Mouse (Mus musculus): ENCODE data around the gene Wwc2. TPM values are rescaled to one million over a fixed set of nuclear protein-coding genes. Genes with fewer than 3 reads are reported as not detected.
"Not testable (repeated sequence)": the region's sequence is repeated elsewhere in the genome, so short reads cannot be mapped to it uniquely, and the experiment has no call there.

The Wwc2 gene
- polyA plus RNA-seq, 1 experiment from 2014 or later = 7.7 TPM

GRCm38 (mm10) chr8:47843651-47844050 lies 147.1 kb downstream of the Wwc2 start:
- 93% methylated on average over 10 of the region's 10 CpGs for WGBS
- no peak overlapping the region for H3K9ac ChIP-seq
- no peaks in the 10 kb centered on the region for H3K9me3 ChIP-seq (ENCODE audit: control insufficient read depth, low read length)
- H3K4me2 ChIP-seq (replicated peaks) = no peak overlapping the region
- ATAC-seq (ENCODE audit: low FRiP score) (no peak), DNase-seq (ENCODE audit: low spot score) (no peak)
- no peaks in the 10 kb centered on the region for H3K4me1 ChIP-seq (replicated peaks; ENCODE audit: control insufficient read depth, insufficient read depth, low read length)
- H3K27me3 ChIP-seq (ENCODE audit: control insufficient read depth, insufficient read depth, low read length) = no peaks in the 10 kb centered on the region
- peaks cover 31% of the 10 kb centered on the region for H3K36me3 ChIP-seq (replicated peaks; ENCODE audit: control insufficient read depth, insufficient read depth)
- H3K27ac ChIP-seq = no peak overlapping the region
- H3K4me3 ChIP-seq (replicated peaks; ENCODE audit: low read length) = no peak overlapping the region

GRCm38 (mm10) chr8:47843063-47843462 lies 147.7 kb downstream of the Wwc2 start:
- WGBS = 82% methylated on average over 7 of the region's 7 CpGs
- Histone ChIP-seq H3K9me3 (ENCODE audit: control insufficient read depth, low read length) (no peaks in the 10 kb centered on the region), H3K4me1 (replicated peaks; ENCODE audit: control insufficient read depth, insufficient read depth, low read length) (no peaks in the 10 kb centered on the region), H3K4me2 (replicated peaks) (no peak overlapping the region), H3K27me3 (ENCODE audit: control insufficient read depth, insufficient read depth, low read length) (no peaks in the 10 kb centered on the region), H3K4me3 (replicated peaks; ENCODE audit: low read length) (no peak overlapping the region), H3K27ac (no peak overlapping the region), H3K36me3 (replicated peaks; ENCODE audit: control insufficient read depth, insufficient read depth) (peaks cover 33% of the 10 kb centered on the region), H3K9ac (no peak overlapping the region)
- DNase-seq (ENCODE audit: low spot score) = no peak
- no peak for ATAC-seq (ENCODE audit: low FRiP score)

GRCm38 (mm10) chr8:47833944-47834343 lies 156.8 kb downstream of the Wwc2 start:
- Histone ChIP-seq H3K4me2 (replicated peaks) (no peak overlapping the region), H3K4me1 (replicated peaks; ENCODE audit: control insufficient read depth, insufficient read depth, low read length) (no peaks in the 10 kb centered on the region), H3K4me3 (replicated peaks; ENCODE audit: low read length) (no peak overlapping the region), H3K9me3 (ENCODE audit: control insufficient read depth, low read length) (no peaks in the 10 kb centered on the region), H3K9ac (no peak overlapping the region), H3K36me3 (replicated peaks; ENCODE audit: control insufficient read depth, insufficient read depth) (0 out of 2 replicates have a peak, but pooled peaks cover 5% of the 10 kb centered on the region), H3K27me3 (ENCODE audit: control insufficient read depth, insufficient read depth, low read length) (no peaks in the 10 kb centered on the region), H3K27ac (no peak overlapping the region)
- DNase-seq (ENCODE audit: low spot score) = no peak
- WGBS = 96% methylated on average over 1 of the region's 1 CpGs
- no peak for ATAC-seq (ENCODE audit: low FRiP score)

GRCm38 (mm10) chr8:47832616-47833015 lies 158.1 kb downstream of the Wwc2 start:
- H3K27ac ChIP-seq = no peak overlapping the region
- 76% methylated on average over 6 of the region's 6 CpGs for WGBS
- no peak overlapping the region for H3K9ac ChIP-seq
- H3K27me3 ChIP-seq (ENCODE audit: control insufficient read depth, insufficient read depth, low read length) = no peaks in the 10 kb centered on the region
- H3K4me2 ChIP-seq (replicated peaks) = no peak overlapping the region
- ATAC-seq (ENCODE audit: low FRiP score) = no peak
- no peaks in the 10 kb centered on the region for H3K4me1 ChIP-seq (replicated peaks; ENCODE audit: control insufficient read depth, insufficient read depth, low read length)
- H3K4me3 ChIP-seq (replicated peaks; ENCODE audit: low read length) = no peak overlapping the region
- H3K36me3 ChIP-seq (replicated peaks; ENCODE audit: control insufficient read depth, insufficient read depth) = no peaks in the 10 kb centered on the region
- H3K9me3 ChIP-seq (ENCODE audit: control insufficient read depth, low read length) = no peaks in the 10 kb centered on the region
- DNase-seq (ENCODE audit: low spot score) = no peak

- no peak for ATAC-seq (ENCODE audit: low FRiP score)
- no peak overlapping the region for H3K9ac ChIP-seq
- WGBS = 94% methylated on average over 9 of the region's 9 CpGs
Measured at GRCm38 (mm10) chr8:47826911-47827310, 163.8 kb downstream of the Wwc2 start.

GRCm38 (mm10) chr8:47825596-47825995 lies 165.1 kb downstream of the Wwc2 start:
- DNase-seq (ENCODE audit: low spot score) = no peak
- 62% methylated on average over 5 of the region's 5 CpGs for WGBS

More at GRCm38 (mm10) chr8:47826911-47827310, 163.8 kb downstream of the Wwc2 start:
- Histone ChIP-seq H3K27me3 (ENCODE audit: control insufficient read depth, insufficient read depth, low read length) (no peaks in the 10 kb centered on the region), H3K4me2 (replicated peaks) (no peak overlapping the region), H3K27ac (no peak overlapping the region), H3K36me3 (replicated peaks; ENCODE audit: control insufficient read depth, insufficient read depth) (no peaks in the 10 kb centered on the region), H3K4me3 (replicated peaks; ENCODE audit: low read length) (no peak overlapping the region), H3K4me1 (replicated peaks; ENCODE audit: control insufficient read depth, insufficient read depth, low read length) (no peaks in the 10 kb centered on the region), H3K9me3 (ENCODE audit: control insufficient read depth, low read length) (no peaks in the 10 kb centered on the region)
- DNase-seq (ENCODE audit: low spot score) = no peak

GRCm38 (mm10) chr8:47824182-47824581 lies 166.5 kb downstream of the Wwc2 start, which contains the start of gene Cldn22:
TSS of gene Cldn22 (plus strand) at chr8:47824482.
- WGBS = 57% methylated on average over 13 of the region's 13 CpGs
- no peaks in the 10 kb centered on the region for H3K4me1 ChIP-seq (replicated peaks; ENCODE audit: control insufficient read depth, insufficient read depth, low read length)
- no peak within 1 kb of the TSS for H3K9ac ChIP-seq
- no peaks in the 10 kb centered on the region for H3K27me3 ChIP-seq (ENCODE audit: control insufficient read depth, insufficient read depth, low read length)
- H3K4me2 ChIP-seq (replicated peaks) = no peak within 1 kb of the TSS
- no peaks in the 10 kb centered on the region for H3K36me3 ChIP-seq (replicated peaks; ENCODE audit: control insufficient read depth, insufficient read depth)
- H3K4me3 ChIP-seq (replicated peaks; ENCODE audit: low read length) = no peak within 1 kb of the TSS
- DNase-seq (ENCODE audit: low spot score) (no peak), ATAC-seq (ENCODE audit: low FRiP score) (no peak)
- H3K9me3 ChIP-seq (ENCODE audit: control insufficient read depth, low read length) = no peaks in the 10 kb centered on the region
- no peak within 1 kb of the TSS for H3K27ac ChIP-seq

More at GRCm38 (mm10) chr8:47825596-47825995, 165.1 kb downstream of the Wwc2 start:
- H3K9me3 ChIP-seq (ENCODE audit: control insufficient read depth, low read length) = no peaks in the 10 kb centered on the region
- ATAC-seq (ENCODE audit: low FRiP score) = no peak
- H3K4me1 ChIP-seq (replicated peaks; ENCODE audit: control insufficient read depth, insufficient read depth, low read length) = no peaks in the 10 kb centered on the region
- no peak overlapping the region for H3K27ac ChIP-seq
- no peaks in the 10 kb centered on the region for H3K36me3 ChIP-seq (replicated peaks; ENCODE audit: control insufficient read depth, insufficient read depth)
- H3K4me3 ChIP-seq (replicated peaks; ENCODE audit: low read length) = no peak overlapping the region
- H3K27me3 ChIP-seq (ENCODE audit: control insufficient read depth, insufficient read depth, low read length) = no peaks in the 10 kb centered on the region
- H3K4me2 ChIP-seq (replicated peaks) = no peak overlapping the region
- no peak overlapping the region for H3K9ac ChIP-seq

- DNase-seq (ENCODE audit: low spot score) (no peak), ATAC-seq (ENCODE audit: low FRiP score) (no peak)
- Histone ChIP-seq H3K9me3 (ENCODE audit: control insufficient read depth, low read length) (no peaks in the 10 kb centered on the region), H3K9ac (no peak overlapping the region), H3K4me3 (replicated peaks; ENCODE audit: low read length) (no peak overlapping the region), H3K4me2 (replicated peaks) (no peak overlapping the region), H3K27ac (no peak overlapping the region), H3K4me1 (replicated peaks; ENCODE audit: control insufficient read depth, insufficient read depth, low read length) (no peaks in the 10 kb centered on the region), H3K27me3 (ENCODE audit: control insufficient read depth, insufficient read depth, low read length) (no peaks in the 10 kb centered on the region), H3K36me3 (replicated peaks; ENCODE audit: control insufficient read depth, insufficient read depth) (no peaks in the 10 kb centered on the region)
- WGBS = 57% methylated on average over 10 of the region's 10 CpGs
Measured at GRCm38 (mm10) chr8:47823777-47824176, 166.9 kb downstream of the Wwc2 start.

GRCm38 (mm10) chr8:47822541-47822940 lies 168.2 kb downstream of the Wwc2 start:
- not testable (repeated sequence) for H3K27me3 ChIP-seq (ENCODE audit: control insufficient read depth, insufficient read depth, low read length); H3K9me3 ChIP-seq (ENCODE audit: control insufficient read depth, low read length); H3K4me1 ChIP-seq (replicated peaks; ENCODE audit: control insufficient read depth, insufficient read depth, low read length); H3K9ac ChIP-seq; H3K4me3 ChIP-seq (replicated peaks; ENCODE audit: low read length); ATAC-seq (ENCODE audit: low FRiP score); DNase-seq (ENCODE audit: low spot score); H3K4me2 ChIP-seq (replicated peaks); H3K36me3 ChIP-seq (replicated peaks; ENCODE audit: control insufficient read depth, insufficient read depth); H3K27ac ChIP-seq
- 88% methylated on average over 7 of the region's 9 CpGs for WGBS

GRCm38 (mm10) chr8:47821843-47822242 lies 168.9 kb downstream of the Wwc2 start, which contains the start of gene Cldn24:
TSS of gene Cldn24 (plus strand) at chr8:47822143.
- 89% methylated on average over 6 of the region's 6 CpGs for WGBS
- DNase-seq (ENCODE audit: low spot score) (no peak), ATAC-seq (ENCODE audit: low FRiP score) (no peak)
- no peaks in the 10 kb centered on the region for H3K36me3 ChIP-seq (replicated peaks; ENCODE audit: control insufficient read depth, insufficient read depth)
- H3K9ac ChIP-seq = no peak within 1 kb of the TSS
- H3K27ac ChIP-seq = no peak within 1 kb of the TSS
- no peak within 1 kb of the TSS for H3K4me2 ChIP-seq (replicated peaks)
- no peaks in the 10 kb centered on the region for H3K9me3 ChIP-seq (ENCODE audit: control insufficient read depth, low read length)
- no peaks in the 10 kb centered on the region for H3K27me3 ChIP-seq (ENCODE audit: control insufficient read depth, insufficient read depth, low read length)
- H3K4me1 ChIP-seq (replicated peaks; ENCODE audit: control insufficient read depth, insufficient read depth, low read length) = no peaks in the 10 kb centered on the region
- H3K4me3 ChIP-seq (replicated peaks; ENCODE audit: low read length) = no peak within 1 kb of the TSS

All from hindbrain, embryonic 14.5 days (tissue).